Mouse (Mus musculus) T-helper 1 cell (primary cell): Measurements from ENCODE around the gene Ankrd40.

Experiments
- in situ Hi-C: fragments of 300-600 bp; cut with MboI, MseI; formaldehyde crosslinking; loops from one replicate; pipeline ENCODE4 v1.15.1; 2025; ENCODE audit warnings: high pct_unique_total_duplicates

Ankrd40 gene

GRCm38 (mm10) chr11:94323271-94323925 is 4.4 kb upstream of the Ankrd40 start:
- in situ Hi-C loops = no loop called here

GRCm38 (mm10) chr11:94324618-94325017 is 3.2 kb upstream of the Ankrd40 start:
- in situ Hi-C loops = no loop called here

GRCm38 (mm10) chr11:94326961-94327411 is 815 bp upstream of the Ankrd40 start:
- in situ Hi-C loops = no loop called here

DNA sequence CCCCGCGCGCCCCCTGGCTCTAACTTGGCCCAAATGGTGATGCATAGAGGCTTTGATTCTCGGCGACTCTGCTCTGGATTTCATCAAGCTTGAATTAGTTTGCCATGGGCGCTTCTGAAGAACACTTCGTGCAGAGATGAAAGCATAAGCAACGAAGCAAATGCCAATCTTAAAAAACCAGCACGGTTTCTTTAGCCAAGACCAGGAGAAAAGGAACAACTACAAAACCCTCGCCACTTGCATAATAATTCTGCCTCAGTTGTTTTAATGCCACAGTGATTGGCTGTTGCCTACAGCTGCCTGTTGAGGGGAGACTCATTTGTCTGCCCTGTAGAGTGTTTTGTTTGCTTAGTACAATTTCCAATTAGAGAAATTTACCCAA is 834 bp downstream of the Ankrd40 start:
- in situ Hi-C loops = no loop called here

DNA sequence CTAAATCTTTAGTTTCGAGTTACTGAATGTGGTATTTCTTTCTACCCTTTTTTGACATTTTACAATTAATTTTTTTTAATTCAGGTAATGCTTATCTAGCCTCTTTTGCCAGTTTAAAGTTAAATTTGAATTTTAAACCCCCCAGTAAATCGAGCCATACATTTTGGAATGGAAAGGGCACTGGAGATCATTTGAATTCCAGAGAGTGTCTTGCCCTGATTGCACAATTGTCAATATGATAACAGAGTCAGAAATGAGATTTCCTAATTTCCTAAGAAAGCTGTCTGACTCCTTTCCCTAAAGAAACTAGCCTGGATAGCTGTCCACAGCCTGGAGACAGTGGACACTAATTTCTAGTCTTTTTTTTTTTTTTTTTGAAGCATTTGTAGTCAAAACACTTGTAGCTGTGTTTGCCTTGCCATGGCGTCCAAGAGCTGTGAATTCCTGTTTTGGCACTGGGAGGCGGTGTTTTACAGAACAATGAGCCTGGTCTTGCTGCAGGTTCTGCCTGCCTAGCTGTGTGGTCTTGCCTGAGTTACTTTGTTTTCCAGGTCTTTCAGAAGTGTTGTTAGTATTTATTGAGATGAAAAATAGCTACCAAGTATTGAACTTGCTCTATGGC is 1.6 kb downstream of the Ankrd40 start:
- in situ Hi-C loops = no loop called here

DNA sequence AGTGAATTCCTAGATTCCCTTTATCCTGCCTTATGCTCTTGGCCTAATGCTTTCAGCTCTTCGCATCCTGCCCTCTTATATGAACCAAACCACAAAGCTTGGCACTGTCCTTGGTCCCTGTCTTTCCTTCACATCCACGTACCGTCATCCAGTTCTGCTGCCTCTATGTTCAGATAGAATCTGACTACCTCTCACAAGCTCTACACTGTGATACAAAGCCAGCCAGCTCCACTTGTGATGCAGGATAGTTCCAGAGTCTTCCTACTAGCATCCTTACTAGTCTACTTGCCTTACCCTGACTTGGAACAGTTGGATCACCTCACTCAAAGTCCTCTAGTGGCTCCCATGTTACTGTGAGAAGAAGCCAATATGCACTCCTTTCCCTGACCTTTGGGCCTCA is 2.4 kb downstream of the Ankrd40 start:
- in situ Hi-C loops = no loop called here

DNA sequence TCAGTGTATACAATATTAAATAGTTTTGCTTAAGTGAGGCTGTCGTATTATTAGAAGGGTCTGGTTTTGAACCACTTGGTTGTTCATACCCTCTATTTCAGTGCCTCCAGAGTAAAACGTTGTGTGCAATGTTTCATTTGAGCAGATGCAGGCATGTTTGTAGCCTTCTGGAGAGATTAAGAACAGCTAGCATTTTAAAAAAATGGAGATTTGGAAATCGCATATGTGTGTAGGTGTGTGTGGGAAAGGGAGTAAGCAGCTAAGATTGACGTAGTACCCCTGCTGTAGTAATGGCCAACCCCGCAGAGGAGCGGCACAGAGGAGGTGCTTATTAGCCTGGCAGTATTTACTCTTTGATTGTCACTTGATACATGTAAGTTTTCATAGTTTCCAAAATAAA is 4.9 kb downstream of the Ankrd40 start:
- in situ Hi-C loops = no loop called here

DNA sequence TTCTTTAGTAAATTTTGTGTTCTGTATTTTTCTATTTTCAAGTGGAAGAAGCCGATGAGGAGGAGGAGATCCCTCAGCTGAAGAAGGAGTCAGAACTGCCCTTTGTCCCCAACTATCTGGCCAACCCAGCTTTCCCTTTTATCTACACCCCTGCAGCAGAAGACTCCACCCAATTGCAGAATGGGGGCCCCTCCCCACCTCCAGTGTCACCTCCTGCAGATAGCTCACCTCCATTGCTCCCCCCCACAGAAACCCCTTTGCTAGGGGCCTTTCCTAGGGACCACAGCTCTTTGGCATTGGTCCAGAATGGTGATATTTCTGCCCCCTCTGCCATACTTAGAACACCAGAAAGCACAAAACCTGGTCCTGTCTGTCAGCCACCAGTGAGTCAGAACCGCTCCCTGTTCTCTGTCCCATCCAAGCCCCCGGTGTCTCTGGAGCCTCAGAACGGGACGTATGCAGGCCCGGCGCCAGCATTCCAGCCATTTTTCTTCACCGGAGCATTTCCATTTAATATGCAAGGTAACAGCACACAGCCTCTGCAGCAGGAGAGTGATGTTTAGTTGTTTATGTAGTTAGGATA is 6.7 kb downstream of the Ankrd40 start:
- in situ Hi-C loops = no loop called here

GRCm38 (mm10) chr11:94336551-94336950 is 8.8 kb downstream of the Ankrd40 start:
- in situ Hi-C loops = no loop called here

GRCm38 (mm10) chr11:94338347-94338746 is 10.5 kb downstream of the Ankrd40 start:
- in situ Hi-C loops = no loop called here

- in situ Hi-C loops = no loop called here
These were observed 12.2 kb downstream of the Ankrd40 start for GRCm38 (mm10) chr11:94339732-94340585.

DNA sequence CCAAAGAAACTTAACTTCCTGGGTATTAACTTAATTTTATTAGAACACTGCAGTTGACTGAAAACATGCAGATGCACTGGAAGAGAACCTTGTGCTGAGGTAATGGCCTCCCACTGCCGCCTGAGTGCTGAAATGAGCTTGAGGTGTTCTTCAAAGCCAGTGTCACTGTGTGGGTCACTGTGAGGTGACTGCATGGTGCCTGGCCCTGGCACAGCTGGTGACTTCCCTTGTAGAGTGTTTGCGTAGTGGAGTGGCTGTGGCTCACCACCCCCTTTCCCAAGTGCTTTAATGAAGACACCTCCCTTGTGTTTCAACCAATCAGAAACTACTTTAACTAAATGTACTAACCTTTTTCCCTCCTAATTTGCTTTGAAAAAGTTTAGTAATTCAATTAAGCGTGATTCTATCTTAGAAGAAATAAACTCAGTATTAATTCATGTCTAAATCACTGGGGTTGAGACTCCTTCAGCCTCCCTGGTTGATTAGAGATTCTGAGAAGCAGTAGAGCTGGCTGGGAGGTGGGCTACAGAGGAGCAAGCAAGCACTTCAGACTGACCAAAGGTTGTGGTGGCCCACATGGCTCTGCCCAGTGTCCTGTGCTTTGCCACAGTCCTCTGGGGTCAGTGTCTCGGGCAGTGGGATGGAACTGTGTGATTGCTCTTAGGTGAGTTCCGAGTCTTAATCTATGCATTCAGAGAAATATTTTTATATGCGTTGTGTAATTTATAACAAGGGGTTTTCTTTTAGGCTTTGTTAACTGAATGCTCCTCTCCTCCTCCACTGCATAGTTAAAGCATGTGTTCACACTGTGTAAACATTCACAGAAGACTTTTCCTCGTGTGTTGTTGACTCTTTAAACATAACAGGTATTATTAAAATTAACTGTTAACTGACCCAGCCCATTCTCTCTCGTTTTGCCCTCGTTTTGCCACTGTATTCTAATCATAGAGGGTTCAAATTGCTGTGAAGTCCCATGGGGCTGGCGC is 13.4 kb downstream of the Ankrd40 start:
- in situ Hi-C loops = no loop called here

GRCm38 (mm10) chr11:94342114-94342905 is 14.5 kb downstream of the Ankrd40 start:
- in situ Hi-C loops = no loop called here

DNA sequence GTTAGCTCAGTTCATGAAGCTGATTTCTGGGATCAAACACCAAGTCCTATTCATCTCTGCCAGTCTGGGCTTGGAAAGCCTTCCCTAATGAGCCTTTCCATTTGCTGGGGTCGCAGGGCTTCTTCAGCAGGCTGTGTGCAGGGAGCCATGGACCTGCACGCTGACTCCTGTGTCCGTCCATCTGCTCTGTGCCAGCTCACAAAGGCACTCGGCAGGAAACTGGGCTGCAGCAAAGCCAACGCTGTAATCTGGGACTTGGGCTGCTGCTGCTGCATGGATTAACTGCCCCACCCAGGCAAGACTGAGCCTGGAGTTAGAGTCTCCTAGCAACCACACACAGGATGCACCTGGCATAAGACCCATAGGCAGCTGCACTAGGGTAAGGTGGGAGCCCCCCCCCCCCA is 16.2 kb downstream of the Ankrd40 start:
- in situ Hi-C loops = no loop called here

DNA sequence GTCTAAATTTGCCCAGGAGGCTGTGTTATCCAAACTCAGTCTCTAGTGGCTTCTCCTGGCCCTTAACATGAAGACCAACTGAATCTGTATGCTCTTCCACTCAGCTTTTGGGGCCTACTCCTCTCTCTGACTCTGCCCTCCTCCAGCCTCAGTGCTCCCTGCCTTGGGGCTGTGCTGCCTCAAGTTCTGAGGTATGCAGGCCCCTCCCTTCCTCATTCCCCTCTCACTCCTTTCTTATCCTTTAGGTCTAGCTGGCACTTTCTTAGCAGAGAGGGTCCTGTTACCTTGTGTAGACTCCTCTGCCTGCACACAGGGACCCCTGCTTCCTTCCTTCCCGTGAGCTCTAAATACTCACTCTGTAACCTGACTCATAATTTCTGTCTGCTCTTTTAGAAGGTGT is 16.7 kb downstream of the Ankrd40 start:
- in situ Hi-C loops = no loop called here

DNA sequence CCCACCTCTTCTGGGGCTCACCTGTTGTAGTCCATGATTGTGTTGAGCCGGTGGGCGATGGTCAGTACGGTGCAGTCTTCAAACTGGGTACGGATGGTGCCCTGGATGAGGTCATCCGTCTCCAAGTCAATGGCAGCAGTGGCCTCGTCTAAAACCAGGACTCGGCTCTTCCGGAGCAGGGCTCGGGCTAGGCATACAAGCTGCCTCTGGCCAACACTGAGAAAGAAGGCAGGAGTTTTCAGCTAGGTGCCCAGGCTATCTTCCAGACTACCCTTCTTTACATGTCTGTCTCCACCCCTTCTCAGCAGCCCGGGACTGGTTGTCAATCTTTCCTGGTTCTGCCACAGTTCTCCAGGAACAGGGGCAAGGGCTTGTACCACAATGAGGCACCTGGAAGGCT is 18.1 kb downstream of the Ankrd40 start:
- in situ Hi-C loops = loop anchor here (5.0 kb wide), 2 partner anchors 51 to 136 kb away; no protein-coding TSS in a partner anchor

DNA sequence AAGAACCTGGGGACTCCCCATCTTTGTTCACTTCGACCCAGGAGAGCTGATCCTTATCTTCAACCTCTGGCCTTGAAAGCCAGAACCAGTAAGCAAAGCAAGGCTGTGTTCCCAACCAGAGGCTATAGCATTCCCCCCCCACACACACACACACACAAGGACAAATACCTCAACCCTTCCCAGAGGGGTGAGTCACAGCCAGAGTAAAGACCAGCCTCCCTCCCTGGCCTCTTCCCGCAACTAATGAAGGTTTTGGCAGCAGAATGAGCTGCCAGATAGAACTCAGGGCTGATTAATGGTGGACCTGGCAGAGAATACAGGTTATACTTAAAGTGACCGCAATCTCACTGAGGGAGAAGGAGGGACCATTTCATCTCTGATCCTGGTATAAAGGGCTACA is 18.8 kb downstream of the Ankrd40 start:
- in situ Hi-C loops = loop anchor here (5.0 kb wide), 2 partner anchors 51 to 136 kb away; no protein-coding TSS in a partner anchor

GRCm38 (mm10) chr11:94347063-94347575 is 19.3 kb downstream of the Ankrd40 start:
- in situ Hi-C loops = loop anchor here (5.0 kb wide), 2 partner anchors 50 to 135 kb away; no protein-coding TSS in a partner anchor

DNA sequence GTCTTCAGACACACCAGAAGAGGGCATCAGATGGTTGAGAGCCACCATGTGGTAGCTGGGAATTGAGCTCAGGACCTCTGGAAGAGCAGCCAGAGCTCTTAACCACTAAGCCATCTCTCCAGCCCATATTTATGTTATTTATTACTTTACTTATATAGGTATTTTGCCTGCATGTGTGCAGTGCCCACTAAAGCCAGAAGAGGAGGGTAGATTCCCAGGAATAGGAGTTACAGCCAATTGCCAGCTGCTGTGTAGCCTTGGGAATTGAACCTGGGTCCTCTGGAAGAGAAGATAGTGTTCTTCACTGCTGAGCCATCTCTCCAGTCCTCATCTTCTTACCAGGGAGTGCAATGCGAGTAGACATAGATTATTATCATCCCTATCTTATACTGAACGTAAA is 22.0 kb downstream of the Ankrd40 start:
- in situ Hi-C loops = loop anchor here (5.0 kb wide), 2 partner anchors 47 to 132 kb away; no protein-coding TSS in a partner anchor

DNA sequence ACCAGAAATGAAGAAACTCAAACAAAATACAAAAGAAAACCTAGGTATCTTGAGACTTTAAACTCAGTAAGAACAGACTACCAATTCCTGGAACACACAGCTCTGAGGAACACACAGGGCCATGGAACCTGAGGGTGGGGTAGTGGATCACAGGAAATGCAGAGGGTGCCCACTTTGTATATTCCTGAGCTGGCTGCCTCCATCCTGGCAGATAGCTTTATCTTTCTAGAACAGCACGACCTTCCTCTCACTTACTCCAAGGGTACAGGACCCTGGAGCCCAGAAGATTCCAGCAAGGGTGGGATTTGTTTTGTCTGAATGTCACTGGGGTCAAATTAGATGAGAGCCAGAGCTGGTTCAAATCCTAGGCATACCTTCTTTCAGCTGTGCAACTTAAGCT is 22.5 kb downstream of the Ankrd40 start:
- in situ Hi-C loops = no loop called here
